Mouse (Mus musculus): ENCODE measurements around the gene S1pr2.

GRCm38 (mm10) chr9:20975431-20976215, 958 bp downstream of the S1pr2 start:
- peak; percentile 64 for TF ChIP-seq HCFC1 (IDR thresholded peaks at IDR 0.05; ENCODE audit: low read depth, low read length)
- peak in 1 of 3 experiments; percentile 11; a peak in 1 of 6 replicates for TF ChIP-seq CTCF (IDR thresholded peaks at IDR 0.05 in 2 of 3, conservative IDR thresholded peaks at IDR 0.05 in 1 of 3; ENCODE audit: control insufficient read depth in 1 of 3, insufficient read depth in 1 of 3, low read depth in 2 of 3, low read length in 3 of 3, poor library complexity in 1 of 3, severe bottlenecking in 1 of 3)
- peak; percentile 70 for TF ChIP-seq SIN3A (IDR thresholded peaks at IDR 0.05; ENCODE audit: low read length)
- no peak for TF ChIP-seq ZKSCAN1 (IDR thresholded peaks at IDR 0.05; ENCODE audit: low read depth, low read length)
- peak; percentile 92; the same call in 1 of the 2 replicates for TF ChIP-seq UBTF (IDR thresholded peaks at IDR 0.05; ENCODE audit: borderline replicate concordance, insufficient read depth, low read depth, low read length)
- TF ChIP-seq POLR2AphosphoS5 (IDR thresholded peaks at IDR 0.05; ENCODE audit: borderline replicate concordance, low read depth, low read length), result no peak
- no peak; a peak in 2 of 4 replicates for TF ChIP-seq EP300 (IDR thresholded peaks at IDR 0.05; ENCODE audit: low read depth in 1 of 2, low read length in 2 of 2)
- TF ChIP-seq JUND (IDR thresholded peaks at IDR 0.05; ENCODE audit: low read depth, low read length), result no peak

All from MEL (cell line).